Mouse (Mus musculus) cerebellum, postnatal 10 days (tissue): ENCODE data around the gene Prkg1.
"Not testable (repeated sequence)": the region's sequence is repeated elsewhere in the genome, so short reads cannot be mapped to it uniquely, and the experiment has no call there.

Source experiments
- DNase-seq, 2 experiments: peaks; one replicate each; pipeline ENCODE4 v3.0.0; 2021; ENCODE audit warnings: mixed read lengths in 2 of 2

Gene Prkg1

GRCm38 (mm10) chr19:31283617-31284016, 481.2 kb downstream of the Prkg1 start:
- no peak for DNase-seq

GRCm38 (mm10) chr19:31279797-31280486, 484.9 kb downstream of the Prkg1 start:
- DNase-seq, result peak; percentile 69 to 70

- no peak for DNase-seq
These were observed 502.4 kb downstream of the Prkg1 start for GRCm38 (mm10) chr19:31262438-31262837.

- DNase-seq, result no peak
These were observed 504.3 kb downstream of the Prkg1 start for GRCm38 (mm10) chr19:31260494-31260893.

GRCm38 (mm10) chr19:31255780-31256179, 509.1 kb downstream of the Prkg1 start:
- no peak for DNase-seq

- no peak for DNase-seq
These were observed 532.4 kb downstream of the Prkg1 start for GRCm38 (mm10) chr19:31232410-31232809.

GRCm38 (mm10) chr19:31228385-31228784, 536.4 kb downstream of the Prkg1 start:
- DNase-seq, result no peak

- DNase-seq, result no peak
These were observed 541.4 kb downstream of the Prkg1 start for GRCm38 (mm10) chr19:31223457-31223856.

GRCm38 (mm10) chr19:31219261-31219660, 545.6 kb downstream of the Prkg1 start:
- DNase-seq, result not testable (repeated sequence)

- DNase-seq, result no peak
These were observed 554.0 kb downstream of the Prkg1 start for GRCm38 (mm10) chr19:31210850-31211249.

- no peak for DNase-seq
These were observed 554.4 kb downstream of the Prkg1 start for GRCm38 (mm10) chr19:31210449-31210848.

- DNase-seq, result no peak
These were observed 565.2 kb downstream of the Prkg1 start for GRCm38 (mm10) chr19:31199583-31199982.

GRCm38 (mm10) chr19:31198461-31198860, 566.4 kb downstream of the Prkg1 start:
- no peak for DNase-seq

GRCm38 (mm10) chr19:31197076-31197475, 567.8 kb downstream of the Prkg1 start:
- no peak for DNase-seq

GRCm38 (mm10) chr19:31188559-31189218, 576.1 kb downstream of the Prkg1 start:
- no peak for DNase-seq

- DNase-seq, result no peak
These were observed 584.1 kb downstream of the Prkg1 start for GRCm38 (mm10) chr19:31180757-31181156.

- no peak for DNase-seq
These were observed 587.4 kb downstream of the Prkg1 start for GRCm38 (mm10) chr19:31177279-31177922.

GRCm38 (mm10) chr19:31170985-31171384, 593.8 kb downstream of the Prkg1 start:
- DNase-seq, result no peak

- peak; percentile 10 to 45 for DNase-seq
These were observed 605.8 kb downstream of the Prkg1 start for GRCm38 (mm10) chr19:31158944-31159460.

- peak; percentile 24 to 37 for DNase-seq
These were observed 611.4 kb downstream of the Prkg1 start for GRCm38 (mm10) chr19:31153399-31153798.

GRCm38 (mm10) chr19:31149902-31150301, 614.9 kb downstream of the Prkg1 start:
- DNase-seq, result peak in 1 of 2 experiments; percentile 15

GRCm38 (mm10) chr19:31147457-31147856, 617.4 kb downstream of the Prkg1 start:
- DNase-seq, result no peak

GRCm38 (mm10) chr19:31146156-31146555, 618.7 kb downstream of the Prkg1 start:
- no peak for DNase-seq

GRCm38 (mm10) chr19:31141905-31142304, 622.9 kb downstream of the Prkg1 start:
- DNase-seq, result no peak
